ENCODE assay signal across 8 mouse cellular contexts in genomic region chr6:146795166-146795923, GRCm38 (mm10). TPM values are rescaled to one million over a fixed set of nuclear protein-coding genes. Genes with fewer than 3 reads are reported as not detected.
A peak's percentile ranks its signal among the peaks of the same experiment; 100 is the strongest.
DNase-seq lines count a peak whose midpoint lies in the region; ATAC-seq and TF ChIP-seq lines count a peak whose summit lies in the region.

No protein-coding gene starts in this region.

- TF ChIP-seq POLR2A in spleen, adult 2 months (IDR thresholded peaks at IDR 0.05; ENCODE audit: low read depth, low read length), result no peak

- no peak for DNase-seq in spleen, adult 2 months (ENCODE audit: low read depth in 1 of 2, low spot score in 2 of 2)
- DNase-seq in spleen, adult 18-20 months, result no peak
- peak; percentile 12 for DNase-seq in kidney, postnatal 10 days
- no peak for DNase-seq in midbrain, postnatal 0 days (ENCODE audit: low spot score)
- no peak for DNase-seq in adrenal gland, adult (ENCODE audit: inconsistent age in 2 of 2, low spot score in 1 of 2)
- DNase-seq in spleen, postnatal 36 days (ENCODE audit: low spot score in 2 of 2), result no peak
- no peak for DNase-seq in right cerebral cortex, postnatal 14 days

- peak overlapping the region; percentile 86 for H3K4me2 ChIP-seq in forebrain, embryonic 15.5 days (replicated peaks)
- peak overlapping the region; percentile 96 for H3K4me2 ChIP-seq in midbrain, postnatal 0 days (ENCODE audit: low read depth, low read length, poor library complexity, severe bottlenecking)

- no peaks in the 10 kb centered on the region for H3K4me1 ChIP-seq in spleen, adult 2 months (ENCODE audit: control insufficient read depth, insufficient read depth, insufficient read length)
- H3K4me1 ChIP-seq in forebrain, embryonic 15.5 days, result peaks cover 11% of the 10 kb centered on the region
- 0 out of 2 replicates have a peak, but pooled peaks cover 3% of the 10 kb centered on the region for H3K4me1 ChIP-seq in midbrain, postnatal 0 days (ENCODE audit: insufficient read depth, low read length)

- no peaks in the 10 kb centered on the region for H3K36me3 ChIP-seq in spleen, adult 2 months (ENCODE audit: control insufficient read depth, insufficient read depth, low read length)
- no peaks in the 10 kb centered on the region for H3K36me3 ChIP-seq in forebrain, embryonic 15.5 days
- H3K36me3 ChIP-seq in midbrain, postnatal 0 days (ENCODE audit: insufficient read depth, low read length), result no peaks in the 10 kb centered on the region

- ATAC-seq in forebrain, embryonic 15.5 days (replicated peaks), result peak; percentile 68
- 0 out of 2 replicates have a peak, but pooled peaks have one; percentile 4 for ATAC-seq in midbrain, postnatal 0 days (ENCODE audit: low FRiP score)

- peaks cover 8% of the 10 kb centered on the region for H3K27me3 ChIP-seq in spleen, adult 2 months (ENCODE audit: control insufficient read depth, insufficient read depth, low read length)
- H3K27me3 ChIP-seq in forebrain, embryonic 15.5 days, result peaks cover 2% of the 10 kb centered on the region; the same call in 1 of the 2 replicates
- no peaks in the 10 kb centered on the region for H3K27me3 ChIP-seq in midbrain, postnatal 0 days (ENCODE audit: insufficient read depth, low read length)

- no peak overlapping the region for H3K27ac ChIP-seq in spleen, adult 2 months (ENCODE audit: insufficient read depth, low read length)
- H3K27ac ChIP-seq in forebrain, embryonic 15.5 days (replicated peaks), result no peak overlapping the region
- no peak overlapping the region for H3K27ac ChIP-seq in midbrain, postnatal 0 days (ENCODE audit: low read depth, low read length)

- peak overlapping the region; percentile 57 for H3K9ac ChIP-seq in forebrain, embryonic 15.5 days (replicated peaks)
- H3K9ac ChIP-seq in midbrain, postnatal 0 days (replicated peaks; ENCODE audit: low read length, poor library complexity, severe bottlenecking), result peak overlapping the region; percentile 56

- H3K4me3 ChIP-seq in spleen, adult 2 months (ENCODE audit: extremely low read depth, insufficient read depth, insufficient read length), result peak overlapping the region; percentile 25; the same call in 1 of the 2 replicates
- H3K4me3 ChIP-seq in forebrain, embryonic 15.5 days, result peak overlapping the region; percentile 59
- H3K4me3 ChIP-seq in midbrain, postnatal 0 days (ENCODE audit: low read depth, low read length), result peak overlapping the region; percentile 59

- no peaks in the 10 kb centered on the region for H3K9me3 ChIP-seq in forebrain, embryonic 15.5 days
- H3K9me3 ChIP-seq in midbrain, postnatal 0 days (ENCODE audit: low read length), result no peaks in the 10 kb centered on the region

- 11% methylated on average over 22 of the region's 22 CpGs for WGBS in spleen, adult 2 months
- 16% methylated on average over 22 of the region's 22 CpGs for WGBS in forebrain, embryonic 15.5 days
- WGBS in midbrain, postnatal 0 days, result 18% methylated on average over 22 of the region's 22 CpGs

- no peak for TF ChIP-seq CTCF in spleen, adult 2 months (IDR thresholded peaks at IDR 0.05; ENCODE audit: extremely low read depth, insufficient read depth, insufficient read length, insufficient replicate concordance)
- no peak for TF ChIP-seq CTCF in midbrain, postnatal 0 days (IDR thresholded peaks at IDR 0.05)

RNA-seq across cellular contexts. Expression of gene Arntl2, which starts 0.5 kb away (rescaled TPM):
- polyA plus RNA-seq in spleen, adult 2 months (2012; rRNA removed), result 1.4 TPM in 2 replicates
- 2.6 and 2.7 TPM in 2 replicates for polyA plus RNA-seq in forebrain, embryonic 15.5 days (2015; fragmentation: Nextera tagmentation; extraction: Ambion mirVana)
- total RNA-seq in midbrain, postnatal 0 days (2014; rRNA removed), result 2.5 and 6.4 TPM in 2 replicates
- 4.5 and 6.4 TPM in 2 replicates for polyA plus RNA-seq in midbrain, postnatal 0 days (2015; fragmentation: Nextera tagmentation; extraction: Ambion mirVana)

RNA-seq across cellular contexts. Expression of gene Smco2, which starts 54.6 kb away (rescaled TPM):
- polyA plus RNA-seq in spleen, adult 2 months (2012; rRNA removed), result not detected in 2 replicates
- not detected in 2 replicates for polyA plus RNA-seq in forebrain, embryonic 15.5 days (2015; fragmentation: Nextera tagmentation; extraction: Ambion mirVana)
- not detected in 2 replicates for total RNA-seq in midbrain, postnatal 0 days (2014; rRNA removed)
- not detected in 2 replicates for polyA plus RNA-seq in midbrain, postnatal 0 days (2015; fragmentation: Nextera tagmentation; extraction: Ambion mirVana)
